Mouse (Mus musculus) heart, adult 2 months (tissue): ENCODE measurements at regions not wholly inside any gene's neighbourhood (a gene's known extent, or its start where the extent isn't known, plus 50 kb on each side); places are given as distances from the start of the nearest gene placed in this dataset.

ENCODE experiments used
- DNase-seq, 2 experiments: peaks; one replicate each; pipeline ENCODE4 v3.0.0; 2021
- H3K27ac ChIP-seq: fragments of 200-600 bp; 2 replicates; pipeline ENCODE4 v1.8.1; 2022
- H3K27me3 ChIP-seq: fragments of 200-500 bp; 2 replicates; pipeline ENCODE4 v1.6.1; 2012; ENCODE audit warnings: mild to moderate bottlenecking, low read length, inconsistent platforms, mixed read lengths; ENCODE audit not compliant: control insufficient read depth, insufficient read depth
- H3K36me3 ChIP-seq: fragments of 200-500 bp; 2 replicates; pipeline ENCODE4 v1.6.1; 2012; ENCODE audit warnings: low read length, inconsistent platforms; ENCODE audit not compliant: control insufficient read depth, insufficient read depth
- H3K4me1 ChIP-seq: fragments of 200-500 bp; 2 replicates; pipeline ENCODE4 v1.6.1; 2011; ENCODE audit warnings: low read length; ENCODE audit not compliant: control insufficient read depth, insufficient read depth
- H3K4me3 ChIP-seq: fragments of 200-600 bp; 2 replicates; pipeline ENCODE4 v1.8.1; 2022
- H3K79me2 ChIP-seq: fragments of 200-500 bp; replicated peaks from 2 replicates; pipeline ENCODE4 v1.6.1; 2012; ENCODE audit warnings: mild to moderate bottlenecking, inconsistent platforms, low read length, moderate library complexity, mixed read lengths; ENCODE audit not compliant: control insufficient read depth, insufficient read depth
- H3K9ac ChIP-seq: fragments of 200-500 bp; 2 replicates; pipeline ENCODE4 v1.6.1; 2012; ENCODE audit warnings: low read depth, mild to moderate bottlenecking, control low read depth, inconsistent platforms, low read length, mixed read lengths
- CTCF ChIP-seq: fragments of 200-600 bp; IDR thresholded peaks from 2 replicates; pipeline ENCODE4 v1.8.1; 2022; ENCODE audit warnings: antibody characterized with exemption, mild to moderate bottlenecking, moderate library complexity
- EP300 ChIP-seq: fragments of 200-500 bp; IDR thresholded peaks from 2 replicates; pipeline ENCODE4 v1.6.1; 2011; ENCODE audit warnings: low read depth, low read length, control low read depth; ENCODE audit not compliant: insufficient read depth
- POLR2A ChIP-seq: fragments of 200-500 bp; IDR thresholded peaks from 2 replicates; pipeline ENCODE4 v1.6.1; 2011; ENCODE audit warnings: mild to moderate bottlenecking, low read depth, low read length, control low read depth; ENCODE audit not compliant: insufficient read depth
- WGBS: fragments of 180-500 bp; shearing (Covaris S2); methylation state at CpG from one replicate; pipeline ENCODE4 v1.1.7; 2018; 5-methylcytosine and 5-hydroxymethylcytosine counted together
- intact Hi-C: fragments of 180-260 bp; cut with DNase I; formaldehyde crosslinking; loops from one replicate; pipeline ENCODE4 v1.15.1; 2025

DNA sequence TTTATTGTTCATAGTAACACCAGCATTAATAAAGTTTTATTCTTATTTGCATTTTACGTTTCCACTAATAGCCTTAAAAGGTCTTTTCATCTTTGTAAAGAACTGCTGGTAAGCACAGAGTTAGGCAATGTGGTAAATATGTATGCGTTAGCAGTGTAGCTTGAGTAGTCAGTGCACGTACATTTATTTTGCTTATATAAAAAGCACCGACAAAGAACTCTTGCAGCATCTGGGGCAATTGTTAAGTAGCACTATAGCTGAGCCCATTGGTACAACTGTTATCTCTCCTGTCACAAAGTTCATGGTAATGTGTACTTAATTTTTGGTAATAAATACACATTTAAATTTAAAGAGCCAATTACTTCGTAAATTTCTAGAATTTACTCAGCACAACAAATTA is 162.8 kb upstream of the Zic1 start:
- no peak for DNase-seq
- Histone ChIP-seq H3K27ac (no peak overlapping the region), H3K9ac (no peak overlapping the region), H3K36me3 (no peaks in the 10 kb centered on the region), H3K79me2 (no peaks in the 10 kb centered on the region), H3K27me3 (no peaks in the 10 kb centered on the region), H3K4me1 (no peaks in the 10 kb centered on the region), H3K4me3 (no peak overlapping the region)
- no peak for TF ChIP-seq EP300
- TF ChIP-seq CTCF, result no peak
- TF ChIP-seq POLR2A, result no peak
- intact Hi-C loops, result no loop called here
- WGBS, result 72% methylated on average over 5 of the region's 5 CpGs

DNA sequence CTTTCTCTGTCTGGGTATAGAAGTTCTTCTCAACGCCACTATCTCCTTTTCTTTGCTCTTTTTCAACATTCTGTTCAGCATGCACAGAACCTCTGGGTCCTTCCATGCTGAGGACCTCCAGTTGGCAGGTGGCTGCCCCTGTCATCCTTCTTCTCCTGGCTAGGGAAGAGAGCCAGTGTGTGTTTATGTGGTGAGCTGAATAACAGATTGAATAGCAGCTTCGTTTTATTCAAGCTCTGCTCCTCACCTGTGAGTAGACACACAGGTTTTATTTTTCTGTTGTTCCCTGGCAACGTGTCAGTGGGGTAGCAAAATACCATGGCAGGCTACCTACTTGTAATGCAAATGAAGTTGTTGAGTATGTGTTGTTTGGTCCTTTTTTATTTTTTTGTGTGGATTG is 154.9 kb upstream of the Zic1 start:
- H3K9ac ChIP-seq, result no peak overlapping the region
- no peaks in the 10 kb centered on the region for H3K79me2 ChIP-seq
- TF ChIP-seq POLR2A (no peak), EP300 (no peak), CTCF (no peak)
- no peaks in the 10 kb centered on the region for H3K27me3 ChIP-seq
- no peak overlapping the region for H3K4me3 ChIP-seq
- H3K4me1 ChIP-seq, result no peaks in the 10 kb centered on the region
- WGBS, result 35% methylated on average over 3 of the region's 3 CpGs
- no peak for DNase-seq
- intact Hi-C loops, result no loop called here
- no peak overlapping the region for H3K27ac ChIP-seq
- no peaks in the 10 kb centered on the region for H3K36me3 ChIP-seq

GRCm38 (mm10) chr9:91509672-91510071 is 144.1 kb upstream of the Zic1 start:
- 82% methylated on average over 3 of the region's 3 CpGs for WGBS
- DNase-seq, result no peak
- H3K4me1 ChIP-seq, result no peaks in the 10 kb centered on the region
- no peak overlapping the region for H3K27ac ChIP-seq
- TF ChIP-seq POLR2A, result no peak
- TF ChIP-seq CTCF, result no peak
- no peak for TF ChIP-seq EP300
- H3K27me3 ChIP-seq, result no peaks in the 10 kb centered on the region
- no peak overlapping the region for H3K4me3 ChIP-seq
- no peaks in the 10 kb centered on the region for H3K36me3 ChIP-seq
- no peaks in the 10 kb centered on the region for H3K79me2 ChIP-seq
- no peak overlapping the region for H3K9ac ChIP-seq
- intact Hi-C loops, result no loop called here

GRCm38 (mm10) chr9:91503657-91504329 is 138.2 kb upstream of the Zic1 start:
- no peak overlapping the region for H3K27ac ChIP-seq
- WGBS, result 54% methylated on average over 5 of the region's 5 CpGs
- H3K79me2 ChIP-seq, result no peaks in the 10 kb centered on the region
- H3K36me3 ChIP-seq, result no peaks in the 10 kb centered on the region
- H3K9ac ChIP-seq, result no peak overlapping the region
- H3K4me3 ChIP-seq, result no peak overlapping the region
- DNase-seq, result no peak
- H3K4me1 ChIP-seq, result no peaks in the 10 kb centered on the region
- no peaks in the 10 kb centered on the region for H3K27me3 ChIP-seq
- intact Hi-C loops, result no loop called here
- TF ChIP-seq POLR2A, result no peak
- no peak for TF ChIP-seq CTCF
- no peak for TF ChIP-seq EP300

DNA sequence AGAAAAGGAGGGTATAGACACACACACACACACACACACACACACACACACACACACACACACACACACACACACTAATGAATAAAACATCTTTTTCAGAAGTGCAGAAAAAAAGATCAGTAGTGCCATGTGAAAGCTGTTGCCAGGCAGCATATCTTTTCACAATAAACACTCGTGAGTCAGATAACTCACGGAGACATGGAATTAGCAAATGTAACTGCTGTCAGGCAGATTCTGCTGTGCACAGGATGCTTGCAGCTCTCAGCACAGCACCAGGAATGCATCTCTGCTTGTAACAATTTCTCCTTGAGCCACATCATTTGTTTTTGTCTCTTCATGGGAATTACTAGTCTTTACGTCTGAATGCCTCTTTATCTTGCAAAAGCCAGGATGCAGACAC is 111.0 kb upstream of the Zic1 start:
- intact Hi-C loops, result no loop called here
- H3K4me1 ChIP-seq, result no peaks in the 10 kb centered on the region
- no peak overlapping the region for H3K4me3 ChIP-seq
- no peaks in the 10 kb centered on the region for H3K36me3 ChIP-seq
- DNase-seq, result no peak
- TF ChIP-seq EP300 (no peak), CTCF (no peak), POLR2A (no peak)
- no peaks in the 10 kb centered on the region for H3K27me3 ChIP-seq
- H3K9ac ChIP-seq, result no peak overlapping the region
- H3K27ac ChIP-seq, result no peak overlapping the region
- no peaks in the 10 kb centered on the region for H3K79me2 ChIP-seq
- 17% methylated on average over 3 of the region's 3 CpGs for WGBS

GRCm38 (mm10) chr9:91462713-91463425 is 97.3 kb upstream of the Zic1 start:
- no peaks in the 10 kb centered on the region for H3K36me3 ChIP-seq
- WGBS, result 72% methylated on average over 5 of the region's 5 CpGs
- H3K9ac ChIP-seq, result no peak overlapping the region
- H3K4me3 ChIP-seq, result no peak overlapping the region
- H3K4me1 ChIP-seq, result no peaks in the 10 kb centered on the region
- no peak overlapping the region for H3K27ac ChIP-seq
- intact Hi-C loops, result no loop called here
- TF ChIP-seq CTCF (no peak), EP300 (no peak), POLR2A (no peak)
- DNase-seq, result no peak
- H3K27me3 ChIP-seq, result no peaks in the 10 kb centered on the region
- no peaks in the 10 kb centered on the region for H3K79me2 ChIP-seq
